Comparison of ENCODE assay signal across 19 mouse cellular contexts in the genomic region with DNA sequence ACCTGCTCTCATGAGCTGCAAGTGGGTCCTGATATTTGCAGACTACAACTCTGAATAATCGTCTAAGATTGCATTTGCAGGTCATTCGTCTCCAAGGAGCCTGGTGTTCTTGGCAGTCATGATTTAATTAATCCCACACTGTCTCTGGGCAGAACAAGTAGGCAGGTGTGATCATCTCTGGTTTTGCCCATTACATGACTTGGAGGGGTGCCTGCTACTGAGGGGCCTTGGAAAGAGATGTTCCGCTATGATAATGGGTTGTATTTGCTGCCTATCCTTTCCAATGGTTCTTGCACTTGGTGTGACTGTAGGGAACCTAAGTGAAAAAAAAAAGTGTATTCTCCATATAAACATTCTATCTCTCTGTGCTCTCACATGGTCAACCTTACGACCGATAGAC.
"Had no signal": no experiment of that assay in that cellular context is flagged by ENCODE, and none has a peak within 500 bp of the region (broad histone marks: within the 10 kb centered on the region; RNA-seq: fewer than 3 reads in every experiment).

No protein-coding gene starts in this region.

- H3K36me3 ChIP-seq: midbrain, embryonic 10.5 days; midbrain, embryonic 12.5 days; neural tube, embryonic 13.5 days; neural tube, embryonic 15.5 days had no signal

- H3K9me3 ChIP-seq: midbrain, embryonic 12.5 days; neural tube, embryonic 13.5 days; neural tube, embryonic 15.5 days had no signal

- H3K4me1 ChIP-seq: midbrain, embryonic 10.5 days; midbrain, embryonic 12.5 days; neural tube, embryonic 13.5 days; neural tube, embryonic 15.5 days had no signal

- H3K27ac ChIP-seq: midbrain, embryonic 10.5 days; midbrain, embryonic 12.5 days; neural tube, embryonic 13.5 days; neural tube, embryonic 15.5 days had no signal

- H3K4me3 ChIP-seq: midbrain, embryonic 10.5 days; midbrain, embryonic 12.5 days; myocyte; neural tube, embryonic 13.5 days; neural tube, embryonic 15.5 days had no signal

- H3K27me3 ChIP-seq: midbrain, embryonic 12.5 days; neural tube, embryonic 13.5 days; neural tube, embryonic 15.5 days had no signal

- H3K9ac ChIP-seq: lung, embryonic 14.5 days; midbrain, embryonic 12.5 days; neural tube, embryonic 13.5 days; neural tube, embryonic 15.5 days had no signal

- ATAC-seq: midbrain, embryonic 16.5 days had no signal

- H3K4me2 ChIP-seq: lung, embryonic 14.5 days; midbrain, embryonic 12.5 days; neural tube, embryonic 13.5 days; neural tube, embryonic 15.5 days had no signal

- DNase-seq: lung, adult 18-20 months; lung, embryonic 14.5 days; lung, postnatal 10 days; lung, postnatal 4 days; midbrain, embryonic 14.5 days; retina, postnatal 1 day; right cerebral cortex, adult 18-20 months; right cerebral cortex, postnatal 25 days; right cerebral cortex, postnatal 4 days; spleen, adult 18-20 months; thymus, adult 18-20 months; thymus, postnatal 25 days; thymus, postnatal 4 days had no signal
